Mouse (Mus musculus) gastrocnemius, postnatal 36 days (tissue): ENCODE measurements around the gene Ms4a8a. TPM values are rescaled to one million over a fixed set of nuclear protein-coding genes. Genes with fewer than 3 reads are reported as not detected.

Experiments used
- DNase-seq, 2 experiments: peaks; one replicate each; pipeline ENCODE4 v3.0.0; 2022
- intact Hi-C: fragments of 180-260 bp; cut with DNase I; formaldehyde crosslinking; loops from one replicate; pipeline ENCODE4 v1.15.1; 2025
- total RNA-seq, 2 experiments: library from RNA; stranded (reverse); gene quantifications; 2 replicates each; pipeline ENCODE4 v1.2.3; 2021

The Ms4a8a gene
- total RNA-seq, 2 experiments from 2014 or later, result 0.48 to 0.54 TPM

DNA sequence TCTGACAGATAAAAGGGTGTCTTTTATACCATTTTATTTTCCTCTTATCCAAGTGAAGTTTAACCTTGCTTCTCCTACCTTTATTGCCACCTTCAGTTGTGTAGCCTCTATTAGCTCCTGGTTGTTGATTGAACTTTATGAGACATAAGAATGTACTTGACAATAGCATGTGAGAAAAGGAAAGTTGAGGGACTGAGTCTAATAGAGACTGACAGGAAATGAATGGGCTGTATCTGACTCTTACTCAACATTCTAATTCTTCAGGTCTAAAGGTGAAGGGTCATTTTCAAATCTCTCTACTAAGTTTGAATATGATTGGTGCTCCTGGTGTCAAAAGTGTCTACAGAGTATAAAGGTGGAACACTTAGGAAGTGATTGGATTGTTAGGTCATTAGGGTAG lies 58.5 kb downstream of the Ms4a8a start:
- intact Hi-C loops, result no loop called here
- no peak for DNase-seq

- intact Hi-C loops, result no loop called here
- DNase-seq, result no peak
These were observed 63.0 kb downstream of the Ms4a8a start, which contains the start of gene Ms4a18 for GRCm38 (mm10) chr19:11017891-11018290. TSS of gene Ms4a18 (minus strand) at chr19:11018031.

Other genes starting within 250 kb of the Ms4a8a start
- gene Slc15a3, start 241.4 kb downstream of the Ms4a8a start, total RNA-seq, result under 1 TPM; 0.42 to 0.43 TPM
- 1 to 10 TPM; 5.3 to 6.0 TPM for gene Tmem132a, start 211.2 kb downstream of the Ms4a8a start, total RNA-seq
- gene Tmem109, start 199.1 kb downstream of the Ms4a8a start, total RNA-seq, result 100 to 1,000 TPM; 218 to 234 TPM
- 100 to 1,000 TPM; 140 to 166 TPM for gene Prpf19, start 185.9 kb downstream of the Ms4a8a start, total RNA-seq
- not detected for gene Zp1, start 160.5 kb downstream of the Ms4a8a start, total RNA-seq
- gene Ptgdr2, start 143.9 kb downstream of the Ms4a8a start, total RNA-seq, result not detected
- 10 to 100 TPM; 14.7 to 15.2 TPM for gene Ccdc86, start 131.8 kb downstream of the Ms4a8a start, total RNA-seq
- not detected for gene Ms4a10, start 106.4 kb downstream of the Ms4a8a start, total RNA-seq
- gene Ms4a15, start 87.9 kb downstream of the Ms4a8a start, total RNA-seq, result not detected
- gene Ms4a18, start 63.1 kb downstream of the Ms4a8a start, total RNA-seq, result not detected
- not detected for gene 1700017D01Rik, start 49.8 kb upstream of the Ms4a8a start, total RNA-seq
- not detected for gene 1700025F22Rik, start 84.2 kb upstream of the Ms4a8a start, total RNA-seq
- gene Ms4a13, start 115.6 kb upstream of the Ms4a8a start, total RNA-seq, result not detected
- not detected for gene Ms4a12, start 151.3 kb upstream of the Ms4a8a start, total RNA-seq
- gene Ms4a1, start 185.1 kb upstream of the Ms4a8a start, total RNA-seq, result not detected
- gene Ms4a5, start 202.8 kb upstream of the Ms4a8a start, total RNA-seq, result not detected
- under 1 TPM in 1 of 2 experiments, not detected in 1; 0.05 TPM for gene Ms4a14, start 233.4 kb upstream of the Ms4a8a start, total RNA-seq